Mouse (Mus musculus): ENCODE results near the gene Iffo1. TPM values are rescaled to one million over a fixed set of nuclear protein-coding genes. Genes with fewer than 3 reads are reported as not detected.

Iffo1 gene
- total and polyA plus RNA-seq, 3 experiments = 5.7 to 19.7 (median 7.0) TPM

- Histone ChIP-seq H3K36me3 (ENCODE audit: control insufficient read depth, insufficient read depth, low read length) (peaks cover 3% of the 10 kb centered on the region; the same call in 1 of the 2 replicates), H3K79me2 (replicated peaks; ENCODE audit: control insufficient read depth, insufficient read depth, low read length) (peaks cover 5% of the 10 kb centered on the region), H3K27me3 (ENCODE audit: control insufficient read depth, insufficient read depth, low read length) (no peaks in the 10 kb centered on the region), H3K4me1 (ENCODE audit: control insufficient read depth, insufficient read depth, low read length) (peaks cover 32% of the 10 kb centered on the region), H3K9ac (ENCODE audit: low read depth, low read length) (peak overlapping the region; percentile 28), H3K27ac (peak overlapping the region; percentile 89), H3K4me3 (peak overlapping the region; percentile 3; the same call in 1 of the 2 replicates)
- intact Hi-C loops (cut with DNase I) = no loop called here
- WGBS = 8% methylated on average over 18 of the region's 18 CpGs
- DNase-seq = peak in 1 of 2 experiments; percentile 84
- no peak for TF ChIP-seq CTCF (IDR thresholded peaks at IDR 0.05)
- TF ChIP-seq POLR2A (IDR thresholded peaks at IDR 0.05; ENCODE audit: insufficient read depth, low read depth, low read length) = peak; percentile 50; the same call in 1 of the 2 replicates
- TF ChIP-seq EP300 (IDR thresholded peaks at IDR 0.05; ENCODE audit: insufficient read depth, low read depth, low read length) = peak; percentile 82; the same call in 1 of the 2 replicates
Measured at GRCm38 (mm10) chr6:125148251-125148925, 3.3 kb downstream of the Iffo1 start.

DNA sequence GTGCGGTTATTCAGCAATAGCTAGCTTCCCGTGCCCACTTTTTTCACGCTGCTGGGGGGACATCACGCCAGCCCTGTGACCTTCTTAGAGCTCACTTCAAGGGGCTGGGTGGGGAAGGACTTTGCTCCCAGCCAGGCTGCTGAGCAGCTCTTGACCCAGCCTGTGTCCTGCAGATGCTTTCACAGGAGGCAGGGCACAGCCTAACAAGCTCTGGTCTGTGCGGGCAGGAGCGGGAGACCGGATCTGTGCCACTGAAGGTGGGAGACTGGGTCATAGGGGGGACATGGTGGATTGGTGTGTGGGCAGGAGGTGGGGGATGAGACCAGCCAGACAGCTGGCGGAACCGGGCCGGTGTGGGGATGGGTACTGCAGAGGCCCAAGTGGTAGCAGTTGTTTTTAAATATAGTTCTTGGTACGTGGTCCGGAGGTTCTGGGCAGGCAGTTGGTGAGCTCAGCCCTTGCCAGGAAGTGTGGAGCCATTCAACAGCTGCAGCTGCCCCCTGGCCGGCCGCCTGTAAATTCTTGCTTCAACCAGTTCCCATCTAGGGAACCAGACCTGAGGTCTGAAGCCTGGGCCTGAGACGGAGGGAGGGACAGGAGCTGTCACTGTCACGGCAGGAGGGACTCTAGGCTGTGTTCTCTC is 4.0 kb downstream of the Iffo1 start:
- H3K4me1 ChIP-seq (ENCODE audit: control insufficient read depth, insufficient read depth, low read length) = peaks cover 32% of the 10 kb centered on the region
- 24% methylated on average over 16 of the region's 16 CpGs for WGBS
- no peaks in the 10 kb centered on the region for H3K27me3 ChIP-seq (ENCODE audit: control insufficient read depth, insufficient read depth, low read length)
- TF ChIP-seq EP300 (IDR thresholded peaks at IDR 0.05; ENCODE audit: insufficient read depth, low read depth, low read length) (no peak), POLR2A (IDR thresholded peaks at IDR 0.05; ENCODE audit: insufficient read depth, low read depth, low read length) (0 out of 2 replicates have a peak, but pooled peaks have one; percentile 11), CTCF (IDR thresholded peaks at IDR 0.05) (no peak)
- peak overlapping the region; percentile 3; the same call in 1 of the 2 replicates for H3K4me3 ChIP-seq
- DNase-seq = peak; percentile 70 to 78
- peaks cover 5% of the 10 kb centered on the region for H3K79me2 ChIP-seq (replicated peaks; ENCODE audit: control insufficient read depth, insufficient read depth, low read length)
- peak overlapping the region; percentile 89 for H3K27ac ChIP-seq
- H3K36me3 ChIP-seq (ENCODE audit: control insufficient read depth, insufficient read depth, low read length) = peaks cover 3% of the 10 kb centered on the region; the same call in 1 of the 2 replicates
- intact Hi-C loops (cut with DNase I) = no loop called here
- peak overlapping the region; percentile 50 for H3K9ac ChIP-seq (ENCODE audit: low read depth, low read length)

GRCm38 (mm10) chr6:125149569-125149950 is 4.5 kb downstream of the Iffo1 start:
- Histone ChIP-seq H3K9ac (ENCODE audit: low read depth, low read length) (peak overlapping the region; percentile 50), H3K27ac (peak overlapping the region; percentile 89), H3K27me3 (ENCODE audit: control insufficient read depth, insufficient read depth, low read length) (no peaks in the 10 kb centered on the region), H3K4me3 (no peak overlapping the region; the same call in 1 of the 2 replicates), H3K36me3 (ENCODE audit: control insufficient read depth, insufficient read depth, low read length) (peaks cover 3% of the 10 kb centered on the region; the same call in 1 of the 2 replicates), H3K4me1 (ENCODE audit: control insufficient read depth, insufficient read depth, low read length) (peaks cover 32% of the 10 kb centered on the region), H3K79me2 (replicated peaks; ENCODE audit: control insufficient read depth, insufficient read depth, low read length) (peaks cover 5% of the 10 kb centered on the region)
- no peak for DNase-seq
- 34% methylated on average over 7 of the region's 7 CpGs for WGBS
- intact Hi-C loops (cut with DNase I) = no loop called here
- no peak for TF ChIP-seq CTCF (IDR thresholded peaks at IDR 0.05)

DNA sequence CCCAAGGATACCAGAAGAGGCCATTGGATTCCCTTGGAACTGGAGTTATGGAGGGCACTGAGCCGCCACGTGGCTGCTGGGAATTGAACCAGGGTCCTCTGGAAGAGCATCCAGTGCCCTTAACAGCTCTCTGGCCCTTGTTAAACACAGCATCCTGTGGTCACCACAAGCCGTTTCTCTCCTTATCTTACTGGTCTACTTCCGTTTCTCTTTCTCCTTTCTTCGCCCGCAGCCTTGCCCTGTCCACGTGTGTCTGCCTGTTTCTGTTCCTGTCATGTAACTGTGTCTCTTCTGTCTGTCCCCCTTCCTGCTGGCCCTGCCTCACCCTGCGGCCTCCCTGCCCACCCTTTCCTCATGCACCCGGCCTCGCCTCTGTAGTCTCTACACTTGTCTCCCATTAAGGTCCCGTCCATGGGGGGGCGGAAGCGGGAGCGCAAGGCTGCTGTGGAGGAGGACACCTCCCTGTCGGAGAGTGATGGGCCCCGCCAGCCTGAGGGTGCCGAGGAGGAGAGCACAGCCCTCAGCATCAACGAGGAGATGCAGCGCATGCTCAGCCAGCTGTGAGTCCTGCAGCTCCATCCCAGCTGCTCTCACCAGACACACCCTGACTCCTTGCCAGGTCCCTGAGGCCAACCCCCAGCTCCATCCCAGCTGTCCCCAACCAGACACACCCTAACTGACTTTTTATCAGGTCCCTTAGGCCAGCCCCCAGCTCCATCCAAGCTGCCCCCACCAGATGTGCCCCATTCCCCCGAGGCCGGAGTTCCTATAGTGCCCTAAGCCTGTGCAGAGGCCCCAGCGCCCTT is 7.4 kb downstream of the Iffo1 start:
- Histone ChIP-seq H3K36me3 (ENCODE audit: control insufficient read depth, insufficient read depth, low read length) (peaks cover 3% of the 10 kb centered on the region; the same call in 1 of the 2 replicates), H3K79me2 (replicated peaks; ENCODE audit: control insufficient read depth, insufficient read depth, low read length) (peaks cover 3% of the 10 kb centered on the region; the same call in 1 of the 2 replicates), H3K4me3 (no peak overlapping the region), H3K27me3 (ENCODE audit: control insufficient read depth, insufficient read depth, low read length) (no peaks in the 10 kb centered on the region), H3K27ac (peak overlapping the region; percentile 28; the same call in 1 of the 2 replicates), H3K9ac (ENCODE audit: low read depth, low read length) (0 out of 2 replicates have a peak overlapping the region, but pooled peaks have one; percentile 13), H3K4me1 (ENCODE audit: control insufficient read depth, insufficient read depth, low read length) (peaks cover 22% of the 10 kb centered on the region)
- TF ChIP-seq EP300 (IDR thresholded peaks at IDR 0.05; ENCODE audit: insufficient read depth, low read depth, low read length) (no peak), CTCF (IDR thresholded peaks at IDR 0.05) (no peak), POLR2A (IDR thresholded peaks at IDR 0.05; ENCODE audit: insufficient read depth, low read depth, low read length) (no peak)
- 66% methylated on average over 22 of the region's 22 CpGs for WGBS
- DNase-seq = peak; percentile 74 to 79
- intact Hi-C loops (cut with DNase I) = no loop called here

DNA sequence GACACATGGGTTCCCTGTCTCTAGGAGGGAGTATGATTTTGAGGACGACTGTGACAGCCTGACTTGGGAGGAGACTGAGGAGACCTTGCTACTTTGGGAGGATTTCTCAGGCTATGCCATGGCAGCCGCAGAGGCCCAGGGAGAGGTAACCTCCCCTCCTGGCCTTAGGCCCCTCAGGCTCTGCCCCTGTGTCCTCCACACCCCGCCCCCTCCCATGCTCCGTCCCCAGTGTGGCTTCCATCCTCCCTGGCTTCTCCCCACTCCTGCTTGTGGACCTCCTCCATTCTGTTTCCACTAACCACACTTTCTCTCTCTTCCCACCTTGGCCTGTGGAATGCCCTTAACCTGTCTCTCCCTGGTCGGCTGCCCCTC is 8.0 kb downstream of the Iffo1 start:
- H3K79me2 ChIP-seq (replicated peaks; ENCODE audit: control insufficient read depth, insufficient read depth, low read length) = peaks cover 3% of the 10 kb centered on the region; the same call in 1 of the 2 replicates
- H3K36me3 ChIP-seq (ENCODE audit: control insufficient read depth, insufficient read depth, low read length) = peaks cover 3% of the 10 kb centered on the region; the same call in 1 of the 2 replicates
- no peak for TF ChIP-seq POLR2A (IDR thresholded peaks at IDR 0.05; ENCODE audit: insufficient read depth, low read depth, low read length)
- TF ChIP-seq CTCF (IDR thresholded peaks at IDR 0.05) = no peak
- TF ChIP-seq EP300 (IDR thresholded peaks at IDR 0.05; ENCODE audit: insufficient read depth, low read depth, low read length) = no peak
- intact Hi-C loops (cut with DNase I) = no loop called here
- H3K27ac ChIP-seq = no peak overlapping the region
- 82% methylated on average over 5 of the region's 5 CpGs for WGBS
- no peak overlapping the region for H3K4me3 ChIP-seq
- no peak for DNase-seq
- H3K9ac ChIP-seq (ENCODE audit: low read depth, low read length) = no peak overlapping the region
- peaks cover 18% of the 10 kb centered on the region for H3K4me1 ChIP-seq (ENCODE audit: control insufficient read depth, insufficient read depth, low read length)
- H3K27me3 ChIP-seq (ENCODE audit: control insufficient read depth, insufficient read depth, low read length) = no peaks in the 10 kb centered on the region

Data from heart, adult 2 months (tissue).